Mouse (Mus musculus) right cerebral cortex, postnatal 10 days (tissue): ENCODE data around the gene Gm17349.
A peak's percentile ranks its signal among the peaks of the same experiment; 100 is the strongest.

Experiments used
- DNase-seq, 2 experiments: peaks; one replicate each; pipeline ENCODE4 v3.0.0; 2021; ENCODE audit warnings: low spot score in 2 of 2

Gene Gm17349

DNA sequence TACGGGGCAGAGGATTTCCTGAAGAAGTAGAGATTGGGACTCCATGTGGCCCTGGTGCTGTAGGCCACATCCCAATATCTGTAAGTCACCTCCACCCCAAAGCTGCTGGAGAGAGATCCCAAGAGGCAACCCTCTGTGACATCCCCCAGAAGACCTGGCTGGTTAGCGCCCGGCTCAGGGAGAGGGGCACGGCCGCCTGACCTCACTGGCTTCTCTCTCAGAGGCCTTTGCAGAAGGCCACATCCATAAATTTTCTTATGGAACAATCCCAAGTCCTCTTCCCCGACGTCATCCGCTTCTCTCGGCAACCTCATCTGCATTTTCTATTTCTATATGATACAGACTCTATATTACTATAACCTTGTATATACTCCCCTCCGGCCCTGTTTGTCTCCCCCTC lies 5.6 kb downstream of the Gm17349 start:
- no peak for DNase-seq

DNA sequence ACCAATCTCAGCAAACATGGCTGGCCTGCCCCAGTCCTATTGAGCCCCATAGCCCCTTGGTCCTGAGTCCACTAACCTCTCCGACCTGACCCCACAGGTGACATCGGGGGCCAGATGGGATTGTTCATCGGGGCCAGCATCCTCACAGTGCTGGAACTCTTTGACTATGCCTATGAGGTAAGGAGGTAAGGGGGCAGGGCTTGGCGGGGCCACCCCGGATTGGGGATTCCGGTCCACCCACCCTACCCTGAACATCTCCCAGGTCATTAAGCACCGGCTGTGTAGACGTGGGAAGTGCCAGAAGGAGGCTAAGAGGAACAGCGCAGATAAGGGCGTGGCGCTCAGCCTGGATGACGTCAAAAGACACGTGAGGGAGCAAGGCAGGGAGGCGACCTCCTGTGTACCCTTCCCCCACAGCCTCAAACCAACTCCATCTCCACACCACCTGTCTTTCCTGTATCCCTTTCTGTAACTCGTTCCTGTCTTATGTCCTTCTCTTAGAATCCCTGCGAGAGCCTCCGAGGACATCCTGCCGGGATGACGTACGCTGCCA lies 6.7 kb downstream of the Gm17349 start:
- DNase-seq: peak in 1 of 2 experiments; percentile 71

DNA sequence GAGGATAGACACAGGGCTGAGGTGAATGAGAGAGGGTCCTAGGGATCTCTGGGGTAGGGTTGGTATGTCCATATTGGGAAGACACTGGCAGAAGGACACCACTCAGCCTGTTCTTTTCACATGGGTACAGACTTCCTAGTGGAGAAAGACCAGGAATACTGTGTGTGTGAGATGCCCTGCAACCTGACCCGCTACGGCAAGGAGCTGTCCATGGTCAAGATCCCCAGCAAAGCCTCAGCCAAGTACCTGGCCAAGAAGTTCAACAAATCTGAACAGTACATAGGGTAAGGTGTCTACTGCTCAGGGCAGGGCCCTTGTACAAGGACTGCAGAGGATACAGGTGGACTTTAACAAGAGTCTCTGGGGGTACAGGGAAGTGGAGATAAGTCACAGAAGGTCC lies 8.0 kb downstream of the Gm17349 start:
- DNase-seq: no peak

DNA sequence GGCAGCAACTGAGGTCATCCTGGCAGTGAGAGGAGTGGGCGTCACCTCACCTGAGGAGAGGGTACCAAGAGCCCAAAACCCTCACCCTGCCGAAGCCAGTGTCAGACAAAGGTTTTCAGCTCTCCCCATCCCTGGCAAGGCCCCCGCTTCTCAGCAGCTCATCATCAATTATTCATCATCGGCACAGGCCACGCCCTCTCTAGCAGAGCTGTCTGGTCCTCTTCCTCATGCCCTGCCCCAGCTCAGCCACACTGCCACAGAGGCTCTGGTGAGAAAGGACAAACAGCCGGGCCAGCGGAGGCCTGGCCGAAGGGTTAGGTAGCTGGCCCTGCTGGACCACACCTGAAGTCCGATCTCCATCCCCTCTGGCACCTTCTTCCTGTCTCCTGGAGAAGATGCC lies 13.3 kb downstream of the Gm17349 start:
- DNase-seq: no peak

DNA sequence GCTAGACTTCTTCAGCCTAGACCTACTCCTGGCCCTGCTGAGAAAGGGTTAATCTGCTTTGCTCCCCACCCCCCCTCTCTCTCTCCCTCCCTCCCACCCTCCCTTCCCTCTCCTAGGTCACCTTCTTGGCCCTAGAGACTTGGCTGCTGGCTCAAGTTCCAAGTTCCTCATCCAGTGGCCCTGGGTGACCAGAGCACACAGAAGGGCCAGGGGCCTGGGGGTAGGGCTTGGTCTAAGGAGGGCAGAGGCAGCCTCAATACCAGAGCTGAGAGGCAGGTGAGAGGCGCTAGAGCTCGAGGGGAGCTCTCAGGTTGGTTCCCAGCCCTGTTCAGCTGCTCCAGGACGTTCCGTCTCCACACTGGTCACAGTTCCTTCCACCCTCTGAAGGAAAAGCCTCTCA lies 14.4 kb downstream of the Gm17349 start:
- no peak for DNase-seq

DNA sequence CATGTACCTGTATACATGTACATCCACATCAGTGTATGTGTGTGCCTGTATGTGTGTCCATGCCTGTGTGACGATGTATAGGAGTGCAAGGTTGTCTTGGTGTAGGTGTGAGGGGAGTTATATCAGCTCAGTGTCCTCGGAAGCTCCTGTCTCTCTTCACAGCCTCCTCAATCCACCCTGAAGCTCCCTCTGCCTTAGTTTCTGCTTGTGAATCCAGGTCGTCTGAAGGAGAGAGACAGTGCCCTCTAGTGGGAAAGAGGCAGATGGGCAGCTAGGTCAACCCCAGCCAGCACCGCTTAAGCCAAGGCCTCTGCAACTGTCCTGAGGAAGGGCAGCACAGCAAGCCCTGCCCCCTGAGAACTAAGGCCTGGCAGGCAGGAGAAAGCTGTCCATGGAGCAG lies 16.6 kb downstream of the Gm17349 start:
- DNase-seq: peak in 1 of 2 experiments; percentile 70

DNA sequence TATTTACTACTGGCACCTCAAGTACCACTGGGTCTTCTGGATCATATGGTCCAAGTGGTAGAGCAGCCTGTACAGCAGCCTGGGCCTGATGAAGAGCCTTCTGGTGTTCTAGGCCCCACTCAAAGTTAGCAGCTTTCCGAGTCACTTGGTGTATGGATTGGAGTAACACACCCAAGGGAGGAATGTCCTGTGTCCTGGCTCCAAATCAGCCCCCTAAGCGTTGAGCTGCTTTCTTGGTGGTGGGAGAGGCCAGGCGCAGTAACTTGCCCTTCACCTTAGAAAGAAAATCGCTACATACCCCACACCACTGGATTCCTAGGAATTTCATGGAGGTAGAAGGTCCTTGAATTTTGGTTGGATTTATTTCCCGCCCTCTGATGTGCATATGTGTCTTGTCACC lies 21.1 kb downstream of the Gm17349 start:
- DNase-seq: no peak

DNA sequence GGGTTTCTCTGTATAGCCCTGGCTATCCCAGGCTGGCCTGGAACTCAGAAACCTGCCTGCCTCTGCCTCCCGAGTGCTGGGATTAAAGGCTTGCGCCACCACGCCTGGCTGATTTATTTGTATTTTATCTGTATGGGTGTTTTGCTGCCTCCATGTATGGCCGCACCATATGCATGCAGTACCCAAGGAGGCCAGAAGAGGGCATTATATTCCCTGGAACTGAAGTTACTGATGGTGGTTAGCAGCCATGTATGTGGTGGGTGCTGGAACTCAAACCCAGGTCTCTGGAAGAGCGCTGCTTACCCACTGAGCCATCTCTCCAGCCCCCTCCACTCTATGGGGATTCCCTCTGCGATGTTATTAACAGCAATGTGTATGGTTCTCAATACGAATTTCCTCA lies 22.4 kb downstream of the Gm17349 start:
- no peak for DNase-seq

DNA sequence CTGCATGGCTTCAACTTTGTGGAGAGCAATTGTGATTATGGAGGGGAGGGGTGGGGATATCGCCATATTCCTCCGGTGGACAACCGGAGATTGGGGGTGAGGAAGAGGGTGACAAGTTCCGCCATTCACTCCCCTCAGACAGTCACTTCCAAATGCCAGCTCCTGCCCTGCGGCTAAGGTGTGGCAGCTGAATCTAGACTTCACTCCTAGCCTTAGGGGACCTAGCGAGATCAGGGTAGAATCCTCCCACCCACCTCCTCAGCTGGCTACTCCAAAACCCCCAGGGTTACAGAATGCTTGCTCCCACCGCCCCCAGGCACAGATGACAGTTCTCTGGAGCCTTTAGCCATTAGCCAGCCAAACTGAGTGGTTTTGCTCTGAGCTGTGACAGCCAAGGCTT lies 26.3 kb downstream of the Gm17349 start:
- DNase-seq: no peak

DNA sequence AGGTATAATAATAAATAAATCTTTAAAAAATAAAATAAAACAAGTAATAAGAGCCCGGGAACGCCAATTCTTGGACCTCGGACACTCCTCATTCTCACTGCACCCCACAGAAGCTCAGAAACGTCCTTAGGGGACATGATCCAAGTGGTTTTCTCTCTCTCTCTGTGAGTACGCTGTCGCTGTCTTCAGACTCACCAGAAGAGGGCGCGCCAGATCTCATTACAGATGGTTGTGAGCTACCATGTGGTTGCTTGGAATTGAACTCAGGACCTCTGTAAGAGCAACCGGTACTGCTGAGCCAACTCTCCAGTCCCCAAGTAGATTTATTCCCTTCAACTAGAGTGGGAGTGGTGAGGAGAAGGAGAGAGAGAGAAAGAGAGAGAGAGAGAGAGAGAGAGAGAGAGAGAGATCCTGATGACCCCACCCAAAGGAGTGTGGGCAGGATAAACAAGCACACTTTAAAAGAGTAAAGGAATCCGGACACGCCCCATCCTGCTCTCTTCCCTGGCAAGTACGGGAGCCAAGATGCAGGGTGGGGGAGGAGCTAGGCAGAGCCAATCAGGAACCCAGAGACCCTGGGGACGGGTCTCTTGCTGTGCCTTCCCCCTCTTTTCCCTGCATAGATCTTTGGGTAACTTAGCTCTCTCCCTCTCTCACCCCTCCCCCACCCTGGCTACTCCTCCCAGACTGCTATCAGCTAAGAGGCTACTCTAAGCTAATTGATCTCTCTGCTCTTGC lies 27.1 kb downstream of the Gm17349 start:
- DNase-seq: peak in 1 of 2 experiments; percentile 35

DNA sequence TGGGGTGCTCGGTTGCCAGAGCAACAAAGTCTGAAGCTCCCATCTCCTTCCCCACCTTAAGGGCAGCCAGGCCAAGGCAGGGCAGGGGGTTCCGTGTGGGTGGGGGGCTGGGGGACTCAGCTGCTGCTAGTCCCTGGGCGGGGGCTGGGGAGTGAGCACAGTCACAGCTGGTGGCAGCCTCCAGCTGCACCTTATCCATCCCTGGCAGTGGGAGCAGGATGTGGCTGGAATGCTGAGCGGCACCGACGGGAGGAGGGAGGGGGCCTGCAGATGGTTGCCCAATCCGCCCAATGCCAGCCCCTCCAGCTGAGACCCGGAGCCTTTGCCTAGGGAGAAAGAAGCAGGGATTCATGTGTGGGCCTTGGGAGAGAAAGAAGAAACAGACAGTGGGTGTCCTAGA lies 28.2 kb downstream of the Gm17349 start:
- peak; percentile 78 to 80 for DNase-seq

DNA sequence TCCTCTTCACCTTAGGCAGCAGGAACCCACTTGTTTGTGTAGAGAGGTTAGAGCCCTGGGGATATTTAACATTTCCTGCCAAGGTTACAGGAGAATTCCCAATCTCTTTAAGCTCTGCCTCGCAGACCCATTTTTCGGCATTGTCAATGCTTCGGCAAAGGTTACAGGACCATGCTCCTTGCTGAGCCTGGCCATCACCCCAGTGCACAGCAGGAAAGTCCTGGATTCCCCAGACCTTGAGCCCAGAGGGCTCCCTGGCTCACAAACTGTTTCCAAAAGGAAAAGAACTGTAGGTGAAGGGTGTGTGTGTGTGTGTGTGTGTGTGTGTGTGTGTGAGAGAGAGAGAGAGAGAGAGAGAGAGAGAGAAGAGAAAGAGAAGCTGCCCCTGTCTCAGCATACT lies 30.4 kb downstream of the Gm17349 start:
- DNase-seq: no peak

DNA sequence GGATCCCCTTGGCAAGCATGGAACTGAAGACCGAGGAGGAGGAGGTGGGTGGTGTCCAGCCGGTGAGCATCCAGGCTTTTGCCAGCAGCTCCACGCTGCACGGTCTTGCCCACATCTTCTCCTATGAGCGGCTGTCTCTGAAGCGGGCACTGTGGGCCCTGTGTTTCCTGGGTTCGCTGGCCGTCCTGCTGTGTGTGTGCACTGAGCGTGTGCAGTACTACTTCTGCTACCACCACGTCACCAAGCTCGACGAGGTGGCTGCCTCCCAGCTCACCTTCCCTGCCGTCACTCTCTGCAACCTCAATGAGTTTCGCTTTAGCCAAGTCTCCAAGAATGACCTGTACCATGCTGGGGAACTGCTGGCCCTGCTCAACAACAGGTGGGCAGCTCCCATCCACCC lies 33.5 kb downstream of the Gm17349 start:
- peak; percentile 41 to 53 for DNase-seq

DNA sequence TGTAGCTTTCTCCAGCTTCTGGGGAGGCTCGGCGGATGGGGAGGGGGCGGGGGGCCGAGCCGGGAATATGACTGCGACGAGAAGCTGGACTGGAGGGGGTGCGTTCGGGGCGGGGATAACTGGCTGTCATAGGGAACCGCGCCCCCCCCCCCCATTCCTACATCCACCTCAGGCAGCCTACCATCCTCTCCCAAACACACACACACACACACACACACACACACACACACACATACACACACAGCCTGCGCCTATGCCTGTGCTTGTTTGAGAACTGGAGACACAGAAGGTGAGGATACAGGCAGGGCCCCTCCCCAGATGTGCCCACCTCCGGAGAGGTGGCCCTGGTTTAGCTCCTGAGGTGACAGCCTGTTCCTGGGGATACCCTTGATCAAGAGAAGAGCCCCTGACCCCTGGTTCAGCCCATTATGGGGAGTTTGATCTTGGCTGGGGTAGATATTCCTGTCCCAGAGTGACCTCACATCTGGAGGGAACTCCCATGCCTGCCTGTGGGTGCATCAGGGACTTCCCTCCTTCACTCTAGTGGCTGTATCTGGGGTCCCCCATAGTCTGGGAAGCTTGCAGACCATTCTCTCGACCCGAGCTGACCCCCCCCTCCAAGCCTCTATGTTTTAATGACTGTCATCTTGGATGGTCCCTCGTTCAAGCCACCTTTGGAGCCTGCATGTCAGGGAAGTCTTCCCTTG lies 34.2 kb downstream of the Gm17349 start:
- peak; percentile 71 to 76 for DNase-seq

DNA sequence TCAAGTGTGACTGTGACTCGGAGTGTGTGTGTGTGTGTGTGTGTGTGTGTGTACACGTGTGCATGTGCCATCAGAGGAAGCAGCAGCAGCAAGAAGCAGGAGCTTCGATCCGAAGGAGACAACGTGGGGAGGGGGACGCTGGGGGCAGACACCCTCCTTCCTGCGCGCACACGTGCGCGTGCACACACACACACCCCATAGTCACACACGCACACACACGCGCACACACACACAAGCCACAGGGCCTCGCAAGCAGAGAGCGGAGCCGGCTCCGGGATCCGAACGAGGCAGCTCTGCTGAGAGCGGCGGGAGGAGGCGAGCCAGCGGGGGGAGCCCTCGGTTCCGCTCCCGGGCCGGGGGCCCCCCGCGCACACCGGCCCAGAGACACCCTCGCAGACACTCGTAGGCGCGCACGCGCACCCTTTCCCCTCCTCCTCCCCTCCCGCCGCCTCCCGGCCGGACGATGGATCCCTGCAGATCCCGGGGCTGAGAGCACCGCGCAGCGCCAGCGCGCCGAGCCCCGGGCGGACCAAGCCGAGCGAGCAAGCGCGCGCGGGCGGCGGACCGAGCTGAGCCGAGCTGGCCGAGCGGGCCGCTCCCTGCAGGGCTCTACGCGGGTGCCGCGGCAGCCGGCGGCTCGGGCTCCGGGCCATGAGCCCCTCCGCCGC lies 35.0 kb downstream of the Gm17349 start, which contains the start of gene Asic1:
TSS of gene Asic1 (plus strand) at position 215 of the 668 bp plus-strand sequence.
- peak; percentile 82 to 85 for DNase-seq

DNA sequence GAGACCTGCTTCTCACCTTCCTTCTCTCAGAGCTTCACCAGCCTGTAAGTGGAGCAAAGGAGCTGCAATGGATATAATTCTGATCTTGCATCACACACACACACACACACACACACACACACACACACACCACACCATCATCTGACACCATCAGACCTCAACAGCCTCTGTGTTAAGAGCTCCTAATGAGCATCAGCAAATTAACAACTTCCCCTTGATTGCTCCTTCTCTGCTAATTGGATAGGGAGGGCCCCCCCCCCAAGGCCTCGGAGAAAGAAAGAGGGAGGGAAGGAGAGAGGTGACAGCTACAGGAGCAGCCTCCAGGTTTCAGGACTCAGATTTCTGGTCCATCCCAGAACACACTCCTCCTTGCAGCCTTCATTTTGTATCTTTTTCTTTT lies 35.9 kb downstream of the Gm17349 start:
- DNase-seq: peak in 1 of 2 experiments; percentile 37

DNA sequence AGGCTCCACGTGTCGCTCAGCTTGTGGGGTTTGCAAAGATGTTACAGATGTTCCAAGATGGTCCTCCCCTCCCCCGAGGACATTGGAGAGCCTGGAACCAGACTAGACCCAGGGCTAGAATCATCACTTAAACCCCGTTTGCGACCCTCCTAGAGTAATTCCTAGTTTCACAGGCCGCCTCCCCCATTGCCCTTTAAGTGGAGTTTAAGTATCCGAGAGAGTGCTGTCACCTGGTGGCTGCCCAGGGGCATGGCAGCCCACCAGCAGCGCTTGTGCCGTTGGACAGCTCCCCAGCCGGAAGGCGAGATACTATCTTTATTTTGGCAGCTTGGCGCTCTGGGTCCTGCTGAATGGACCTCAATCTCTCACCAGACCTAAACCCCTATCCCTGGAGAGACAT lies 36.4 kb downstream of the Gm17349 start:
- peak; percentile 87 to 88 for DNase-seq

DNA sequence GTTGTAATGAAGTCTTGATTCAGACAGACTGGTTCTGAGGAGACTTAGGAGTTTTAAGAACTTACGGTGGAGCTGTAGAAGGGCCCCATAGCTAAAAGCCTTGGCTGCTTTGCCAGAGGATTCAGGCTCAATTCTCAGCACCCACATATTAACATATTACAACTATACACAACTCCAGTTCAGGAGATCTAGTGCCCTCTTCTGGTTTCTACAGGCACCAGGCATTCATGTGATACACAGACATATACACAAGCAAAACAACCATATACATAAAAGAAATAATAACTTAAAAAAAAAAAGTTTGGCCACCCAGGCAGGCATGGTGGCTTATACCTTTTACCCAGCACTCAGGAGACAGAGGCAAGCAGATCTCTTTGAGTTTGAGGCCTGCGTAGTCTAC lies 37.7 kb downstream of the Gm17349 start:
- no peak for DNase-seq

DNA sequence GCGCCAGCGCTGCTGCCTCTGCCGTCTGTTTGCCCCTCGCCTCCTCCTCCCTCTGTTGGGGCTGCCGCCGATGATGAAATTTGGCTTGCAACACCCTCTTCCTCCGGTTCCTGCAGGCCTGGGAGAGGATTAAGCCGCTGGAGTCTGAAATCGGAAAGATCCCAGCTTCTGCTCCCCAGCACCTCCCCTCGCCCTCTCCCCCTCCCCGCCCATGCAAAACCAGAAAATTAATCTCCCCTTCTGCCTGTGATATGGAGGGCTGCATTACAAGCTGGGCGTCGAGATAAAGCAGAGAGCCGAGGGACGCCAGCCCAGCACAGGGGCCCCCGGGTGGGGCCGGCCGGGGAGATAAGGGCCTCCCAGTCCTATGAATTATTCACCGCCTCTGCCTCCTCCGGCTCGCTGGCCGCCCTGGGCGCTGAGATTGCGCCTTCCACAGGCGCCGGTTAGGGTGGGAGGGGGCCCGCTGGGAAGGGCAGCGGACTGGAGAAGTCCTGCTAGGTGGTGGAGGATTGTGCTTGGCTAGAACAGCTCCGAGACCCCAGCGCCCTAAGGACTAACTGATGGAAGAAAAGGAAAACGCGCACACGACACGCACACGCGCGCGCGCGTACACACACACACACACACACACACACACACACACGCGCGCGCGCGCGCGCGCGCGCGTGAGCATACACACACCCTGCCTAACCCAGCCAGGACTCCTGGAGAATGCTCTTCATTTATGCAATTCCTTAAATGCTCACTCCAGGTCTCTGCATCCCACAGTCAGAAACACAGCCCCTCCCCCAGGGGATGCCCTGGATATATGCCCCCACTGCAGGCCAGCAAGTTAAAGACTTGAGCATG lies 40.5 kb downstream of the Gm17349 start:
- peak; percentile 81 to 86 for DNase-seq

DNA sequence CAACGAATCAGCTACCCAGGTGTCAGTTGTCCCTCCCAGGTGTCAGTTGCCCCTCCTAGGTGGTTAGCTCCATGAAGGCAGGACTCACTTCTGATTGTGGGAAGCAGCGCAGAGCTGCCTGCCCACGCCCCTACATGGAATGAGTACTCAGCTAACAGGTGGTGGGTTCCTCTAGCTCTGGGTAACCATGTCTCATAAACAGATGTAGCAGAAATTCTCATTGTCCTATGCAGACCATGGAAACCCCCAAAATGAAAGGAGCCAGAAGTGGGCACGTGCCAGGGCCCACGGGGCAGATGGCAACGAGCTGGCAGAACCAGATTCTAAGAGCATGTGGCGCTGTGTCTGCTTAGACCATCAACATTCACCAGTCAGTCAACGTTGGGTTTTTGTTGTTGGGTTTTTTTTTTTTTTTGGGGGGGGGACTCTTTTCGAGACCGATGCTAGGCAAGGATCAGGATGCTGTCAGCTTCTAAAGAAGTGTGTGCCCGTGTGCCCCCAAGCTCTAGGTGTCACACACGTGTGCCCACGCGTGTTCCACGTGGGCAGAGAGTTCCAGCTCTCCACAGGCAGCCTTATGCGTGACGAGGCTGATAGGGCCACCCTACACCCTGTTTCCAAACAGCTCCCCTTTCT lies 41.2 kb downstream of the Gm17349 start:
- peak; percentile 47 to 60 for DNase-seq

DNA sequence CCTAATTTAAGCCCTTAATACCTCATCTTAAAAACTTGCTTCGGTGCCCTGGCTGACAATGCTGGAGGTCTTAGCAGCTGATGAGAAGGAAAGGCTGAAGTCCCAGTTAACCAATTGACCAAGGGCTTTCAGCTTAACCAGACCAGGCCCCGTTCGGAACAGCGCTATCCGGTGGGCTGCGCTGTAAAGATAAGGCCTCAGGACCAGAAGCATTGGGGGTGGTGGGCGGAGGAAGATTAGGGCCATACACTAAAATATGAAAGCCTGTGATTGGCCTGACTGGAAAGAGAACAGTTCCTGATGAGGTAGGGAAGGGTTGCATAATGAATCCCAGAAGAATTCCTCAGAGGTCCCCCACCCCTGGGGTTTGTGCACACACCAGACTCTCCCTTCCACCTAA lies 42.9 kb downstream of the Gm17349 start:
- DNase-seq: no peak
